ENCODE assay signal across 8 mouse cellular contexts in the genomic region with DNA sequence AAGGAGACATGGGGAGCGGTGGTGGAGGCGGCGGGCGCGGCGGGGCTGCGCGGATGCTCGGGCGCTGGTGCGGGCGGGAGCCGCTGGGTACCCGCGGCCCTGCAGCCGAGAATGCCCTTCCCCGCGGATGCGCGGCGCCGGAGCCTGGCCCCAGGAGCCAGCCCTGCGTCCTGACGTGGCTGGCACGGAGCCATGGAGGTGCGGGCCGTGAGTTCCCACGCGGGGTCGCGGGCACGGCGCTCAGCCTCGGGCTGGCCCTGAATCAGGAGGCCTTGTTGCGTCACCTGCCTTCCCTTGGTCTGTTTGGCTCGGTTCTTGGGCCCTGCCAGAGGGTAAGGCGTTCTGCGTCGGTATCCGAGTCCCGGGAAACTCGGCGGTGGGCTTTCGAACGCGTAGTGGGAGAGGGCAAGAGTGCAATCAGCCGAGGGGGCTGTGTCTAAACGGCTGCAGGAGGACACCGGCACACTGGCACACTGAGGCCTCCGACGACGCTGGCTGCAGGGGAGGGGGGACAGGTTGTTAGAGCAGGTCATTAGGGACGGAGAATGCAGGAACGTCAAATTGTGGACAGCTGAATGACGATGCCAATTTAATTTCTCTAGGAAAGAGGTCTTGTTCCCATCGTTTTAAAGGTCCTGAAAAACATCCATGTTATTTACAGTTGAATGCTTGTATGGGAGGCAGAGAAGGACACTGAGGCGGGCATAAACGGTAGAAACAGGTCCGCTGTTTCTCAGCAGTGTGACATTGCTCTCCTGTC. TPM values are rescaled to one million over a fixed set of nuclear protein-coding genes. Genes with fewer than 3 reads are reported as not detected.
DNase-seq lines count a peak whose midpoint lies in the region; ATAC-seq and TF ChIP-seq lines count a peak whose summit lies in the region.

No protein-coding gene starts in this region.

- no peaks in the 10 kb centered on the region for H3K27me3 ChIP-seq in CH12.LX (replicated peaks)
- H3K27me3 ChIP-seq in intestine, postnatal 0 days (replicated peaks; ENCODE audit: control insufficient read depth, insufficient read depth, low read length), result no peaks in the 10 kb centered on the region
- no peaks in the 10 kb centered on the region for H3K27me3 ChIP-seq in liver, postnatal 0 days (ENCODE audit: insufficient read depth, low read length)
- H3K27me3 ChIP-seq in neural tube, embryonic 15.5 days (replicated peaks), result 0 out of 2 replicates have a peak, but pooled peaks cover 3% of the 10 kb centered on the region

- no peaks in the 10 kb centered on the region; the same call in none of the 2 replicates for H3K79me2 ChIP-seq in CH12.LX (replicated peaks; ENCODE audit: control insufficient read depth, extremely low read depth, insufficient read depth, poor library complexity, severe bottlenecking)

- ATAC-seq in intestine, postnatal 0 days, result peak; percentile 55
- ATAC-seq in liver, postnatal 0 days, result peak; percentile 70
- ATAC-seq in neural tube, embryonic 15.5 days (ENCODE audit: low FRiP score), result peak; percentile 78

- peaks cover 6 to 42% of the 10 kb centered on the region in 2 experiments for H3K4me1 ChIP-seq in CH12.LX (ENCODE audit: control insufficient read depth in 1 of 2, insufficient read depth in 2 of 2)
- 0 out of 2 replicates have a peak, but pooled peaks cover 3% of the 10 kb centered on the region for H3K4me1 ChIP-seq in intestine, postnatal 0 days (replicated peaks; ENCODE audit: control insufficient read depth, insufficient read depth, low read length)
- peaks cover 12% of the 10 kb centered on the region; the same call in 1 of the 2 replicates for H3K4me1 ChIP-seq in liver, postnatal 0 days (ENCODE audit: insufficient read depth)
- H3K4me1 ChIP-seq in neural tube, embryonic 15.5 days, result peaks cover 28% of the 10 kb centered on the region

- TF ChIP-seq CTCF in CH12.LX (conservative IDR thresholded peaks at IDR 0.05 in 1 of 2, IDR thresholded peaks at IDR 0.05 in 1 of 2; ENCODE audit: low read depth in 2 of 2, low read length in 2 of 2), result no peak
- TF ChIP-seq CTCF in intestine, postnatal 0 days (IDR thresholded peaks at IDR 0.05; ENCODE audit: low read depth), result no peak
- TF ChIP-seq CTCF in liver, postnatal 0 days (IDR thresholded peaks at IDR 0.05; ENCODE audit: low read depth), result no peak

- peak overlapping the region; percentile 74 to 100 (median 96) for H3K4me3 ChIP-seq in CH12.LX (replicated peaks in 1 of 3; ENCODE audit: low read depth in 2 of 3, low read length in 2 of 3, poor library complexity in 1 of 3)
- H3K4me3 ChIP-seq in intestine, postnatal 0 days (ENCODE audit: low read depth, low read length), result peak overlapping the region; percentile 88
- H3K4me3 ChIP-seq in liver, postnatal 0 days (ENCODE audit: low read depth, low read length), result peak overlapping the region; percentile 66
- peak overlapping the region; percentile 92 for H3K4me3 ChIP-seq in neural tube, embryonic 15.5 days (replicated peaks)

- TF ChIP-seq EP300 in CH12.LX (IDR thresholded peaks at IDR 0.05; ENCODE audit: low read length), result no peak
- TF ChIP-seq EP300 in liver, postnatal 0 days (IDR thresholded peaks at IDR 0.05; ENCODE audit: low read depth), result no peak

- peaks cover 0 to 18% of the 10 kb centered on the region in 2 experiments for H3K36me3 ChIP-seq in CH12.LX (replicated peaks in 1 of 2; ENCODE audit: control insufficient read depth in 1 of 2, insufficient read depth in 1 of 2, low read length in 1 of 2)
- no peaks in the 10 kb centered on the region for H3K36me3 ChIP-seq in intestine, postnatal 0 days (ENCODE audit: control insufficient read depth, insufficient read depth)
- H3K36me3 ChIP-seq in liver, postnatal 0 days (replicated peaks; ENCODE audit: insufficient read depth, low read length), result no peaks in the 10 kb centered on the region
- no peaks in the 10 kb centered on the region for H3K36me3 ChIP-seq in neural tube, embryonic 15.5 days

- dilution Hi-C loops in CH12.LX (cut with MboI; ENCODE audit: extremely low pct_ligation_motif_present, extremely low pct_unique_long_range_greater_than_20kb, low sequenced_read_pairs), result no loop called here

- in situ Hi-C loops in CH12.LX (cut with MboI; ENCODE audit: low pct_ligation_motif_present, low pct_unique_long_range_greater_than_20kb, low sequenced_read_pairs), result no loop called here

- peaks cover 2% of the 10 kb centered on the region for H3K9me3 ChIP-seq in CH12.LX (replicated peaks; ENCODE audit: low read length)
- H3K9me3 ChIP-seq in intestine, postnatal 0 days (ENCODE audit: control insufficient read depth), result no peaks in the 10 kb centered on the region
- no peaks in the 10 kb centered on the region for H3K9me3 ChIP-seq in liver, postnatal 0 days (ENCODE audit: low read length)
- no peaks in the 10 kb centered on the region for H3K9me3 ChIP-seq in neural tube, embryonic 15.5 days (replicated peaks)

- H3K4me2 ChIP-seq in CH12.LX (ENCODE audit: insufficient read depth, low read depth, poor library complexity, severe bottlenecking), result peak overlapping the region; percentile 69
- peak overlapping the region; percentile 97 for H3K4me2 ChIP-seq in intestine, postnatal 0 days (replicated peaks; ENCODE audit: low read depth)
- peak overlapping the region; percentile 98 for H3K4me2 ChIP-seq in liver, postnatal 0 days (ENCODE audit: low read depth, low read length)
- H3K4me2 ChIP-seq in neural tube, embryonic 15.5 days, result peak overlapping the region; percentile 74

- peak overlapping the region; percentile 85 for H3K9ac ChIP-seq in CH12.LX (ENCODE audit: insufficient read depth, low read depth)
- H3K9ac ChIP-seq in intestine, postnatal 0 days (ENCODE audit: low read depth, low read length), result peak overlapping the region; percentile 82
- H3K9ac ChIP-seq in liver, postnatal 0 days (replicated peaks), result peak overlapping the region; percentile 61
- H3K9ac ChIP-seq in neural tube, embryonic 15.5 days (replicated peaks), result peak overlapping the region; percentile 94

- 0 out of 2 replicates have a peak overlapping the region, but pooled peaks have one; percentile 12 for H3K27ac ChIP-seq in CH12.LX (ENCODE audit: insufficient read depth, low read depth)
- H3K27ac ChIP-seq in intestine, postnatal 0 days (ENCODE audit: low read depth, low read length), result no peak overlapping the region; the same call in 1 of the 2 replicates
- no peak overlapping the region for H3K27ac ChIP-seq in liver, postnatal 0 days (ENCODE audit: low read depth)
- peak overlapping the region; percentile 92 for H3K27ac ChIP-seq in neural tube, embryonic 15.5 days (replicated peaks)

- DNase-seq in CH12.LX (ENCODE audit: extremely low read depth), result no peak
- DNase-seq in R1 (ENCODE audit: low read depth, low spot score), result peak; percentile 65
- peak; percentile 69 to 74 for DNase-seq in cerebellum, postnatal 36 days
- DNase-seq in heart, adult 11 months, result peak; percentile 92
- DNase-seq in liver, postnatal 0 days, result peak; percentile 52
- no peak for DNase-seq in natural killer cell, adult 2 months (ENCODE audit: low spot score in 2 of 2)

- WGBS in intestine, postnatal 0 days, result 2% methylated on average over 59 of the region's 59 CpGs
- 4% methylated on average over 41 of the region's 59 CpGs for WGBS in liver, postnatal 0 days (ENCODE audit: insufficient replicate concordance)
- 1% methylated on average over 59 of the region's 59 CpGs for WGBS in neural tube, embryonic 15.5 days

- TF ChIP-seq RAD21 in CH12.LX (IDR thresholded peaks at IDR 0.05; ENCODE audit: low read depth, low read length), result no peak

- no peak for TF ChIP-seq POLR2A in CH12.LX (IDR thresholded peaks at IDR 0.05; ENCODE audit: low read depth, low read length)

TF ChIP-seq in CH12.LX, 34 proteins besides CTCF, POLR2A, EP300 and RAD21:
- TF ChIP-seq MAX (IDR thresholded peaks at IDR 0.05; ENCODE audit: low read length), result no peak
- TF ChIP-seq ZMIZ1 (IDR thresholded peaks at IDR 0.05; ENCODE audit: low read depth, low read length), result no peak
- TF ChIP-seq HCFC1 (IDR thresholded peaks at IDR 0.05; ENCODE audit: low read depth, low read length), result no peak
- no peak for TF ChIP-seq MAFK (IDR thresholded peaks at IDR 0.05; ENCODE audit: insufficient replicate concordance, low read length)
- TF ChIP-seq SMC3 (IDR thresholded peaks at IDR 0.05; ENCODE audit: low read depth, low read length), result no peak
- TF ChIP-seq CHD1 (IDR thresholded peaks at IDR 0.05; ENCODE audit: low read depth, low read length), result no peak
- no peak for TF ChIP-seq IRF4 (IDR thresholded peaks at IDR 0.05; ENCODE audit: low read depth, low read length)
- TF ChIP-seq JUND (conservative IDR thresholded peaks at IDR 0.05; ENCODE audit: low read depth, low read length), result no peak
- no peak for TF ChIP-seq RCOR1 (conservative IDR thresholded peaks at IDR 0.05; ENCODE audit: low read depth, low read length)

RNA-seq across cellular contexts. Expression of gene Adar, which starts 0.6 kb away (rescaled TPM):
- total RNA-seq in CH12.LX (2012; rRNA removed), result 20.4 and 22.7 TPM in 2 replicates
- total RNA-seq in CH12.LX (2014; rRNA removed), result 11.5 and 12.5 TPM in 2 replicates
- 32.4 and 33.1 TPM in 2 replicates for polyA plus RNA-seq in CH12.LX (2012; ENCODE audit: insufficient read length, low read depth)
- polyA plus RNA-seq in intestine, postnatal 0 days (2015; fragmentation: Nextera tagmentation; extraction: Ambion mirVana), result 10.3 and 11.0 TPM in 2 replicates
- polyA plus RNA-seq in liver, postnatal 0 days (2015; fragmentation: Nextera tagmentation; extraction: Ambion mirVana), result 5.2 and 5.3 TPM in 2 replicates
- polyA plus RNA-seq in neural tube, embryonic 15.5 days (2015; fragmentation: Nextera tagmentation; extraction: Ambion mirVana), result 22.9 and 24.6 TPM in 2 replicates

RNA-seq across cellular contexts. Expression of gene Chrnb2, which starts 49.0 kb away (rescaled TPM):
- total RNA-seq in CH12.LX (2012; rRNA removed) (0.59 and 0.63 TPM in 2 replicates), CH12.LX (2014; rRNA removed) (0.19 and 0.39 TPM in 2 replicates)
- 1.3 TPM in 2 replicates for polyA plus RNA-seq in CH12.LX (2012; ENCODE audit: insufficient read length, low read depth)
- 0.95 and 1.0 TPM in 2 replicates for polyA plus RNA-seq in intestine, postnatal 0 days (2015; fragmentation: Nextera tagmentation; extraction: Ambion mirVana)
- 0.18 and 0.27 TPM in 2 replicates for polyA plus RNA-seq in liver, postnatal 0 days (2015; fragmentation: Nextera tagmentation; extraction: Ambion mirVana)
- 18.9 and 22.5 TPM in 2 replicates for polyA plus RNA-seq in neural tube, embryonic 15.5 days (2015; fragmentation: Nextera tagmentation; extraction: Ambion mirVana)

RNA-seq across cellular contexts. Expression of gene Ube2q1, which starts 58.0 kb away (rescaled TPM):
- total RNA-seq in CH12.LX (2012; rRNA removed), result 35.4 and 44.5 TPM in 2 replicates
- 59.4 and 61.7 TPM in 2 replicates for total RNA-seq in CH12.LX (2014; rRNA removed)
- polyA plus RNA-seq in CH12.LX (2012; ENCODE audit: insufficient read length, low read depth), result 88.8 and 99.1 TPM in 2 replicates
- 22.1 and 23.7 TPM in 2 replicates for polyA plus RNA-seq in intestine, postnatal 0 days (2015; fragmentation: Nextera tagmentation; extraction: Ambion mirVana)
- polyA plus RNA-seq in liver, postnatal 0 days (2015; fragmentation: Nextera tagmentation; extraction: Ambion mirVana), result 4.9 and 5.7 TPM in 2 replicates
- polyA plus RNA-seq in neural tube, embryonic 15.5 days (2015; fragmentation: Nextera tagmentation; extraction: Ambion mirVana), result 10.8 and 11.1 TPM in 2 replicates

Comparison
In these comparisons a context has a peak if more than half of its experiments do, and no peak if none do; other contexts are left out.
1. DNase-seq: peak in R1 (single experiment), cerebellum, postnatal 36 days (2 of 2), heart, adult 11 months (single experiment) and liver, postnatal 0 days (single experiment); none in CH12.LX (single experiment) and natural killer cell, adult 2 months (0 of 2).
2. H3K27ac ChIP-seq: peak in CH12.LX (single experiment) and neural tube, embryonic 15.5 days (single experiment); none in intestine, postnatal 0 days (single experiment) and liver, postnatal 0 days (single experiment).
3. Peak in every context shown above with its lines, with median percentiles within 50 percentile points of each other: H3K4me2 ChIP-seq, H3K4me3 ChIP-seq, H3K9ac ChIP-seq and ATAC-seq.